Mouse (Mus musculus): Measurements from ENCODE around the gene Sept9.

Gene Sept9

DNA sequence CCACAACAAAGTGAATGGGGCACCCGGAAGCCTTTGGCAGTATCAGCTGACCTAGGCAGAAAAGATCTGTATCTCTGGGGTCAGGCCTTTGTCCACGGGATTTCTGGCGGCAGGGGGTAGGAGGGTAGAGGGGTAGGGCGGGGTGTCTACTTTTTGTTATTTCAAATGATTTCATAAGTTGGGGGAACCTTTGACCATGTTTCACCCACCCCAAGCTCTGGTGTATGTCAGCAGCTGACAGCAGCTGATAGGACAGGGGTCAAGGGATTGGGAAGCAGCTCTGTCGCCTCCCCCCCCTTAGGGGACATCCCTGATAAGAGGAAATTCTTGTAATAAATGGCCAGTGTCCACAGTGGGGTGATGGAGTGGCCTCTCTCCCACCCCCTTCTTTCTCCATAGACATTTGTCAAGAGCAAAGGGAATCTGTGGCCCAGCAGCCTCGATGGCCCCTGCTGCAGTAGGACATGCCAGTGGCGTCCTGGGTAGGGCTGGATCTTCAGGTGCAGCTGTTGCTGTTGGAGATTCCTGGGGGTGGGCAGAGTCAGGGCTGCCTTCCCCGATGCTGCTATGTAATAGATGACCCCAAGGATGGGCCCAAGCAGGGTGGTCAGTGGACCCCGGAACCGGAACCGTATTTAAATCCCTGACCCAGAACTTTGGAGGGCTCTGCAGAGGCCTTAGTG, 145.0 kb downstream of the Sept9 start:
- DNase-seq (ENCODE audit: low read depth, low spot score): no peak

DNA sequence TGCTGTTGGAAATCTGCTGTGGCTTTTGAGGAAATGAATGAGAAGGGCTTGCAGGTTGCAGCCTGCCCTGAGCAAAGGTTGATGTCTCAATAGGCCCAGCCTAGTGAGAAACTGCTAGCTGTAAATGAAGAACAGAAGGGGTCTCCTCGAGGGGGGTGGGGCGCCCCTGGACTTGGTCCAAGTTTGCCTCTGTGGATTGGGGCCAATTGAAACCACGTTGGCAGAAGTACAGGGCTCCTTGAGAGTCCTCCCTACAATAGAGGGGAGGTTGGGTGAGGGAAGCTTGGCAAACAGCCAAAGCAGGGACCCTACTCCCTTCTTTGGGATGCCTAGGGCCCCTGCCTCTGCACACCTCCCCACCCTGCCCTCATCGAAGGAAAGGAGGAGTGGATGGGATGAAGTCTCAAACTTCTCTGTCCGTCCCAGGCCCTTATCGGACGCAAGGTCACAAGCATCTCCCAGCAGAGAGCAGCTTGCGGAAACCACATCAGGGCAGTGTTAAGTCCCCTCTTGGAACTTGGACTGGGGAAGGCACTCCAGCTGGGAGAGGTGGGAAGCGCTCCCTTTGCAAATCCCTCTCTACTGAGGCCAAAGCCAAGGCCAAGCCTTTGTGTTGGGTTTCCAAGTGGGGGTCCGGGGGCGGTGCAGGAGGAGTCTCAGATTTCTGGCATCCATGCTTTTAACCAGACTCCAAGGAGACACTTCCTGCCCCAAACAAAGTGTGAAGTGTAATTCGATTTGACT, 145.7 kb downstream of the Sept9 start:
- no peak for DNase-seq (ENCODE audit: low read depth, low spot score)

DNA sequence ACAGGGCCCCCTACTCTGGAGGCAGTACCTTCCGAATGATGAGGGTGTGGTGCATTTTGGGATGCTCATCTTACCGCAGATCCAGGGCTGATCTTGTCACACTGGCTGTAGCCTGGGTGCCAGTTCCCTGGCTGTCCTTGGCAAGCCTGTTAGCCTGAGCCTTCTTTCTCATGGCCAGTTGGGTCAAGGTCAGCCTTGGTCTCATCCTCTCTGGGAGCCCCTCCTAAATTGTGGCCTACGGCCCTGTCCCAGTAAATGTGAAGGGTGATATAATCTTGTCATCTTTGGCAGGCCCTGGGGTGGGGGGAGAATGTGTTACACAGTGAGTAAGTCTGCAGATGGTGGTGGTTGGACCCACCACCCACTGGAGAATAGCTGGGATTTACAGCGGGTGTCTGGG, 147.8 kb downstream of the Sept9 start:
- DNase-seq (ENCODE audit: low read depth, low spot score): no peak

DNA sequence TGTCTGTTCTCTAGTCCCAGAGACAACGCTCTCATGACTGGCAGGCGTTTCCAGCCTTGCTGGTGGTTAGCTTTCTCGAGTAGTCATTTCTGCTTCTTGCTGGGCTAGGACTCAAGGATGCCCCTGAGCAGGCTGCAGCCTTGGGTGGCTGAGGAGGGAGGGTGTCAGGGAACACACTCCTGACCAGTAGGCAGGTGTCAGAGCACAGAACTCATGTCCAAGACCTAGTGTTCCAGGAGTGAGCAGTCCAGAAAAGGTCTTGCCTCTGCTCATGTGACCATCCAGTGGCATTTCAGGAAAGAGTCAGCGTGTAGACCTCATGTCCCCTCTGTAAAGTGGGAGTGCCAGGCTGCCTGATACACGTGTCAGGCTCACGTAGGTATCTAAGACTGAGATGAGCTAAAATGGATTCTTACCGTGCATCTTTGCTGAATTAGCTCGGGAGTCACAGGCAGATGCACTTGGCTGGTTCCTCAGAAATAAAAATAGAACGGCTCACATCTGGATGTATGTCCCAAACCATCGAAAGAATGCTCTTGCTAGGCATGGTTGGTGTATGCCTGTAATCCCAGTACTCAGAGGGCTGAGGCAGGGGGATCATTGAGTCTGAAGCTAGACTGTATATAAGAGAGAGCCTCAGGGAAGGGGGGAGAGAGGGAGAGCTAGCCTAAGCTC, 149.1 kb downstream of the Sept9 start:
- DNase-seq (ENCODE audit: low read depth, low spot score): no peak

DNA sequence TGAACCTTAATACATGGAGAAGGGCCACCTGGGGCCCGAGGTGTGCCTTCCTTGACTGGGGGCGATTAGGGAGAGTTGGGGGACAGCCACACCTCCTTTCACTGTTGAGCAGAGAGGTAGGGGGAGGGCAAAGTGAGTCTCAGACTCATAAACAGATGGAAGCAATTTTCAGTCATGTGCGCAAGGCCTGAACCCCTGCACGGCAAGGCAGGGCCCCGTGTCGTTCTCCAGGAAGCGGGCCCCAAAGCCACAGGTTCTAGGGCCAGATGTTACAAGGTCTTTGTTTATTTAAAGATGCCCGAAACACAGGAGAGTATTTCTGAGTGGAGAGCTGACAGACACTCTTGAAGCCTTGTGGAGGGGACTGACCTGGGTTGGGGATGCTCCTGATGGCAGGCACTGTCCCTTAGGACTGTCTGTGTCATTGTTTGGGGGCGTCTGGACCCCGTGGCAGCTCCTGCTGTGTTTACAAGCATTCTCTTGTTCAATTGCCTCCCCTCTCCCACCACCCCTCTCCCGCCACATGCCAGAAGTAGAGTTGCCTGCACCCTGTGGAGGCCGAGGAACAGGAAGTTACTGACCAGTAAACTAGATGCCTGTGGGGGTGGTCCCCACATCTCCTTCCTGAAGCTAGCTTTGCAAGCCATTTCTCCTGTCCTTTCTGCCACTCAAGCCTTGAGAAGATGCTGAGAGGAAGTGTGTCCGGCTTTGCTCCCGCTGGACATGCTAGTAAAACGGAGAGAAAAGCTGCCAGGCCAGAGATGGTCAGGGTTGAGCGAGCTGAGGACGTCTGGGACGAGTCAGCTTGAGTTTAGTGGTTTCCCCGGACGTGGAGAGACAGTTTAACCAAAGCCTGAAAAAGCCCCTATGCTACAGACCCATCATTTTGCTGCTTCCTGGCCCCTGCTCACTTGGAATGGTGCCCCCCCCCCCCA, 150.2 kb downstream of the Sept9 start:
- DNase-seq (ENCODE audit: low read depth, low spot score): no peak

DNA sequence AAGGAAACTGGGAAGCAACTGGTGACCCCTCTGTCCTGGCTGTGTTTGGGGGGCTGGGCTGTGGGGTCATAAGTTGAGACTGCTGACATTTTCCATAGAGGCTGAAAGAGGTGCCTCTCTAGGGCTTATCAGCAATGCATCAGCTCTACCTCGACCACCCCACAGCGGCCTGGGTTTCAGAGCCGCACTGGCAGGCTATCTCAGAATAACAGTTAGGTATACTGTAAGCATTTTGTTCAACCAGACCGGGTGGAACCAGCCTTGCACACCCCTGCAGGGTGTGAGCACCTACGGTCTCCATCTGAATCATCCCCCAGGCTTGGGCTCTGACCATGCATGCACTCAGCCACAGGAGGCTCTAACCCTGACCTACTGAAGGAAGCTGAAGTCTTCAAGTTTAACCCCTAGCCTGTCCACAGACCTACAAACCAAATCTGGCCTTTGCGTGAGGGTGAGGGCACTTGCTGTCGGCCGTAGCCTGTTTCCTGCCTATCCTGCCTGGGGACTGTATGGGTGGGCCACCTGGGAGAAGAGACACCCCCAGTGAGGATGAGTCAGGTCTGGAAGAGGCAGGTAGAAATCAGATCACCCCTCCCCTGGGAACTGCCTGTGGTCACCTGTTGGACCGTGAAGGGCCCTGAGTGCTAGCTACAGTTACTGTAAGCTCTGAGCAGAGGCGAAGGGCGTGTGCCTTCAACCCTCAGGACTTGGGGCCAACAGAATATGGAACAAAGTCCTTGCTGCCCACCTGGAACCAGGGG, 151.2 kb downstream of the Sept9 start:
- DNase-seq (ENCODE audit: low read depth, low spot score): no peak

DNA sequence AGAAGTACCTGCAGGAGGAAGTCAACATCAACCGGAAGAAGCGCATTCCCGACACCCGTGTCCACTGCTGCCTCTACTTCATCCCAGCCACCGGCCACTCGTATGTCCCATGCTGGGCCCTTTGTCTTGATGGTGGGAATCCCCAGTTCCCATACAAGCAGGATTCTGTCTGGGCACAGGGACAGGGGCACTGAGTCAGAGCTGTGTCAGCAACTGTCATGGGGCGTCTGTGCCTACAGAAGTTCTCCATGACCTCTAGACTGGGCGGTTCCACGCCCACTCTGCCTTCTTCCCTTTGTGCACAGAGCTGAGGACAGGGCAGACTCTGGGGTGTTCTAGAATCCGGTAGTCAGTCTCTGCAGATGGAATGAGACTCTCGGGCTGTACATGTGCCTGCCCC, 153.7 kb downstream of the Sept9 start:
- DNase-seq (ENCODE audit: low read depth, low spot score): no peak

DNA sequence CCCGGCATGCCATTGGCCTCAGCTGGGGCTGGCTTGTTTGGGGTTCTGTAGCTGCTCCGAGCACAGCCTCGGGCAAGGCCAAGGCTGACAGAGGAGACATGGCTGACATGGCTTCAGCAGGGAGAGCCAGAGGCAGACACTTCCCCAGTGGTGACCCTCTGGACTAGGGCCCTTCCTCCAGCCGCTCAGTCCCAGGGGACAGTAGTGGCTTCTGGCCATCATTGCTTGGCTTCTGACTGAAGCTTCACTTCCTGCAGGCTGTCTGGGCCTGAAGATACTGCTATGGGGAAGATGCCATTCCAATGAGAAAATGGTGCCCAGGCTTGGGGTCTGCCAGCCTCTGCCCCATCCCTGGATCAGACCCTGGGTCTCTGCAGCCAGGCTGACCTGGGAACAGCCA, 154.6 kb downstream of the Sept9 start:
- DNase-seq (ENCODE audit: low read depth, low spot score): no peak

DNA sequence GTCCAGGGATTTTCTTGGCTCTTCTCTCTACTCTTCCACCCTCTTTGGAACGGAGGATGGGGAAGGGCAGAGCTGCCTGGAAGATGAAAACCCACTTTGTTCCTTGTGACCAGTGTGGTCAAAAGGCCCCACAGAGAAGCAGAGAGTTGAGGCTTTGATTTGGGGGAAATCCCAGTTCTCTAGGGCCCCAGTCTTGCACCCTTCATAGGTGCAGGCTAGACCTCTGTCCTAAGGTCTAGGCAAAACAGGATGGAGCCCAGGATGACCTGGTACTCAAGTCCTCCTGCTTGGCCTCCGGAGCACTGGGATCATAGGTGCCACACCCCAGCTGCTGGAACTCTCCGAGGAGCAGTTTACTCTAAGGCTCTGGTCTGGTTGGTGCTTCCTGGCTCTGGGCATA, 157.5 kb downstream of the Sept9 start:
- no peak for DNase-seq (ENCODE audit: low read depth, low spot score)

DNA sequence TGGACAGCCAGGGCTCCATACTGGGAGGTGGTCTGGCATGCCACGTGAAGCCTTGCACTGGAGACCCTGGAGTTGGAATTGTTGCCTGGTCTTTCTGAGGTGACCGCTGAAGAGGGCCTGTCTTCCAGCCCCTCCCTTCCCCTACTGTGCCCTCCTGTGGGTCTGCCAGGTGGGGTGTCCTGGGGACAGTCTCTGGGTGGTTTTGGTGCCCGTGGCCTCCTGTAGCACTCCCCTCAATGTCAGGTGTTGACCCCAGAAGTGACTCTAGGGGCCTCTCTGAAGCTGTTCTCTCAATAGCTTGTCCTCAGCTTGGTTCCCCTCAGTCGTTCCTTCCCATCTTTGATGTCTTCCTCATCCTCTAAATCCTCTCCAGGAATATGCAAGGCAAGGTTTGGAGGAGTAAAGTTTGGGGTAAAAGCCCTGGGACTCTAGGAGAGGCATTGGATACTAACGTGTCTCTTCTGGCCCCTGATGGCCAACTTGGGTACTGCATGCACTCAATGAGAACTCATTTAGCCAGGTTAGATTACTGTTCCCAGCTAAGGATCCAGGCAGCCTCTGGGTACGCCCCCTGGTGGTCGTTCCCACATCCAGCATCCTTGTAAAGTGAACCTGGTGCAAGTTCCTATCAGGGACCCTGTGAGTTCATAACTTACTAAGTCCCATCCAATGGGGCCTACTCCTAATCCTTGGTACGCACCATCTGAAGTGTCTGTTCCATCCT, 158.6 kb downstream of the Sept9 start:
- DNase-seq (ENCODE audit: low read depth, low spot score): peak; percentile 84

DNA sequence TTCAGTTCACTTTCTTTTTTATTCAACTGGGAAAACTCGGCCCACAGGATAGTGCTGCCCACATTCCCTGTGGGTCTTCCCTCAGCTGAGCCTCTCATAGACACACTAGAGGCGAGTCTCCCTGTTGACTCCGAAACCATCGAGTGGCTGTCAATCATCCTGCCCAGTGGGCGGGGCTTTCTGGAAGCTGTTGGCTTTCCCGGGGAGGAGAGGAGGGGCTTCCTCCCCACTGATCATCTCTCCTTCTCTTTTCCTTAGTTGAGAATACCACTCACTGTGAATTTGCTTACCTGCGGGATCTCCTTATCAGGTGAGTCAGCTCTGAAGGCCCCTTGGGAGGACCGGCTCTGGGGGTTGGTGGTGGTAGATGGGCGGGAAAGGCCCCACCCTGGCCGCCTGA, 159.7 kb downstream of the Sept9 start:
- no peak for DNase-seq (ENCODE audit: low read depth, low spot score)

DNA sequence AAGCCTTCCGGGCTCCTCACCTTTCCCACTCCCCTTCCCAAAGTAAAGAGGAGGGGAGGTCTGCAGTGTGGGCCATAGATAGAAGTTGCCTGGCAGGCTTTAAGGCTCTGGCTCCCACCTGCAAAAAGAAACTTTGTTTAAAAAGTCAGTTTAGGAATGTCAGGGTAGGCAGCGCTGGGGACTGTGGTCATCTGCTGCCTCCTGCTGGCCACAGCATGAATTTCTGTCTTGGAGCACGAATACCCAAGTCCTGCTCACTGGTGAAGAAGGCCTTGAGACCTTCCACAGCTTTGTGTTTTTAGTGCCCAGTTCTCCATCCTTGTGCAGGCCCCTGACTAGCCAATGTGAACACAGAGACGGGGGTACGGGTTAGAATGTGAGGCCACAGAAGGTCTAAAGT, 160.4 kb downstream of the Sept9 start:
- DNase-seq (ENCODE audit: low read depth, low spot score): no peak

DNA sequence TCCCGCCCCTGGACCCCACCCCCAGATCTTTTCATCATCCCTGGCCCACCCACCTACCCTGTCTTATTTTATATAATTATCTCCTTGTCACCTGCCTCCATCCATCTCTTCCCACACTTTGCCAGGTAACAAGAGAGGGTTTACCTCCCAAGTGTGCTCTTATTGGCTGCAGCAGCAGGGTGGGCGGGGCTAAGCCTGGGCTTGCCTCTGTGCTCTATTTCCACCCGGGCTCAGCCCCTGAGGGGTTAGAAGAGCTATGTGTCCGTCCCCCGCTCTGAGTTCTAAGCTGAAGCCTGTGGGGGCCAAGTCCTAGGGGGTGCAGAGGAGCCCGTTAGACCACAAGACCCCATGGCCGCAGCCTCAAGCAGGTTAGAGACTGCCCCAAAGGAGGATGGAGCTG, 161.1 kb downstream of the Sept9 start:
- no peak for DNase-seq (ENCODE audit: low read depth, low spot score)

DNA sequence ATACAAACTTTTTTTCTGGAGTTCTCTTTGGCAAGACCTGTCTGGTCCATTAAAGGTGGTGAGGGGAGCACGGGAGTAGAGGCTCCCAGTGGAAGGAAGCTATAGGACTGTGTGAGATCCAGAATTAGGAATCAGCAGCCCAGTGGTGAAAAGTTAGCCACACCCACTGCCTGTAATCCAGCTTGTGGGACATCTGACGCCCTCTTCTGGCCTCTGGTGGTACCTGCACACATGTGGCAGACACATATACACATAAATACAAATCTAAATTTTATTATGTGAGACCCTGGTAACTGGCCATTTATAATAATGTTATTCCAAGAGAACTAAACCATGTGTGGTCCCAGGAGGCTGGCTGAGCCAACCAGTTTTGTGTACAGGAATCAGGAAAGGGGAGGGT, 162.8 kb downstream of the Sept9 start:
- no peak for DNase-seq (ENCODE audit: low read depth, low spot score)

DNA sequence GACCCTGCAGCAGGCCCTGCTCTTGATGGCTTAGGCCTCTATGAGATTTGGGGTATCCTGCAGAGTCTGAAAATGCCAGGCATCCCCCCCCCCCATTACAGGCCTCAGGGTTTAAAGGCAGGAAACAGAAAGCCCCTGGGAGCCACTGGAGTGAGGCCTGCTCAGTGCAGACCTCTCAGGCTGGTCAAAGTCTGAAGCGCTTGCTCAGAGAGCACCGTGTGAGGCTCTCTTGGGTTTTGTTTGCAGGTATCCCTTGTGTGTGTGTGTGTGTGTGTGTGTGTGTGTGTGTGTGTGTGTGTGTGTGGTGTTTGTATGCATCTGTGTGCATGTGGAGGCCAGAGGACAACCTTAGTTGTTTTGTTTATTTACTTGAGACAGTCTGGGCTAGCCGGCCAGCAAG, 164.5 kb downstream of the Sept9 start:
- no peak for DNase-seq (ENCODE audit: low read depth, low spot score)

DNA sequence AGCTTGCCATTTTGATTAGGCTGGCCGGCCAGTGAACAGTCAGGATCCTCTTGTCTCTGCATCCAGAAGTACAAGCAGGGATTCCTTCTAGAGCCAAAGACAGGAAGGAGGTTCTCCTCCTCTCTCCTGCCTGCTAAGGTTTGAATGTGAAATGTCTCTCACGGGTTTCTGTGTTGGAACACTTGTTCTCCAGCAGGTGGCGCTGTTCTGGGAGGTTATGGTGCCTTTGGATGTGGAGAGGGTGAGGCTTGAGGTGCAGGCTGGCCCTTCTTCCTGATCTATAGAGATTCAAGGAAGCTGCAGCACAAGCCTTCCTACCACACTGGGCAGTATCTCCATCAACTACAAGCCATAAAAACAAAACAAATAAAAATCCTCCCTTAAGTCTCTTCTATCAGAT, 167.0 kb downstream of the Sept9 start:
- no peak for DNase-seq (ENCODE audit: low read depth, low spot score)

DNA sequence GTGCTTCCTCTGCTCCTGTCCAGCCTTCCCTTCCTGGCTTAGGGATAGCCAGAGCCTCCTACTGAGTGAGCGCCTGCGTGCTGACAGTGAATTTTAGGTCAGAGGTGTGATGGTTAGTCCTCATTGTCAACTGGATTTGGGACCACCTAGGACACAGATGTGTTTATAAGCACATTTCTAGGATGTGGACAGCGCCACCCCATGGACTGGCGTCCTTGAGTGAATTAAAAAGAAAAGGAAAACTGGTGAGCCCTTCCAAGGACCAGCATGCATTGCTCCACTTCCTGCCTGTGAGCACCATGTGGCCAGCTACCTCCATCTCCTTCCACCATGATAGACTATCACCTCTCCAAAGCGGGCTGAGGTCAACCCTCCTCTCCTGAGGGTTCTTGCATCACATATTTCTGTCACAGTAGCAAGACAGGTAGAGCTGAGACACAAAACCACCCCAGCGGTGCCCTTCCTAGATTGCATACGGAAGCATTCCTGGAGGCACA, 167.4 kb downstream of the Sept9 start:
- no peak for DNase-seq (ENCODE audit: low read depth, low spot score)

DNA sequence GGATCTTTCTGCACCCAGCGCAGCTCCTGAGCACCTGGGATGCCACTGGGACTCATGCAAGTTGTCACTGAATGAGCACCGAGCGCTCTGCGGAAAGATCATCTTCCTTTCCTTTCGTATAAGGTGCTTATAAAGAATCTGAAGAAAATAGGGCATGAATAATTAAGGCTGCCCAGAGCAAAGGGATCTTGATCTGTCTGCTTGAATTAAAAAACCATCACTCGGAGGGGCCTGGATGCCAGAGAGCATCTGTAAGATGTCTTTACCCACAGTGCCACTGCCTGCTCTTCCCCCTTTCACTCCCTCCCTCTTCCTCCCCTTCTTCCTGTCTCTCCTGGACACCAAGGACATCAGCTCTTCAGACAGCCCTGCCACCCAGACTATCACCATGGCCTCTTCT, 168.5 kb downstream of the Sept9 start:
- DNase-seq (ENCODE audit: low read depth, low spot score): no peak

DNA sequence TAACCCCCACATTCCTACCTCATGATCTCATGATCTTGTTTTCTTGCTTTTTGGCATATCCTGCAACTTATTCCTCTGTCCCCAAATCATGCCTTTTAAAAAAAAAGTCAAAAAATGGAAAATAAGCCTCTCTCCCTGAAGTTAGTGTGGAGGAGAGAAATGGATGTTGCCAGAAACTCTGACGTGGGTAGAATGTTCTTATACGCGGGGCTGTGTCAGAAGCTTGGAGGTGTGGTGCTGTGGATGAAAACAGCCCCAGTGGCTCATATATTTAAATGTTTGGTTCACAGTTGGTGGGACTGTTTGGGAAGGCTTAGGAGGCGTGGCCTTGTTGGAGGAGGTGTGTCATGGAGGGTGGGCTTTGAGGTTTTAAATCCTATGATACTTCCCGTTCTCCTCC, 169.9 kb downstream of the Sept9 start:
- peak; percentile 45 for DNase-seq (ENCODE audit: low read depth, low spot score)

DNA sequence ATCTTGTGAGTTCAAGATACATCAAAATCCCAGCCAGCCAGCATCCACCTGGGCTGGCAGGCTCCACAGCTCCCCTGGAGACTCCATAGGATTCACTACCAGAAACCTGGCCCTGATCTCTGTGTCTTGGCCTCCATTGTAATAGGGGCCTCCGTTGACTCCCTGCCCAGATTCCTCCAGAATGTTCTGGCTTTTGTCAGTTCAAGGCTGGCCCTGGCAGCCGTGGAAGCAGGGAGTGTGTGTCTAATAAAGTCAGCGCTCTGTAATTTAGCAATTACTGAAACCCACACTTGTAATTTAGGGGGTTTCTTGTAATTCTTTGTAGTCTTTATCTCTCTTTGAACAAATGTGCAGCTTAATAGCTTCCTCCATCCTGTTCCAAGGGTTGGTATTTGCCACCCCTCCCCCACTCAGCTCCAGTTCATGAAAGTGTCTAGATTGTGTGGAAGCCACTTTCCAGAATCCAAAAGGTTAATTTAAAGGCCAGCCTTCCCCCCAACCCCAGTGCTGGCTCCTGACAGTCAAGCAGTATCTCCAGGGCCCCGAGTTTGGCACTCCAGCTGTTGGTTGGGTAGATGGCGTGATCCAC, 170.9 kb downstream of the Sept9 start:
- DNase-seq (ENCODE audit: low read depth, low spot score): no peak

Measured in telencephalon, adult 2 months (tissue).